Mouse (Mus musculus) liver, embryonic 11.5 days (tissue): ENCODE measurements around the gene Vmn1r80. TPM values are rescaled to one million over a fixed set of nuclear protein-coding genes. Genes with fewer than 3 reads are reported as not detected.
"Not testable (repeated sequence)": the region's sequence is repeated elsewhere in the genome, so short reads cannot be mapped to it uniquely, and the experiment has no call there.

Source experiments
- ATAC-seq: fragments of 200-750 bp; cut with Nextera tagmentation; replicated peaks from 2 replicates; pipeline ENCODE4 v1.8.0; 2017; ENCODE audit warnings: moderate number of reproducible peaks, mild to moderate bottlenecking, moderate TSS enrichment, moderate library complexity; ENCODE audit not compliant: low FRiP score
- DNase-seq: peaks from one replicate; pipeline ENCODE4 v3.0.0-alpha.2; 2017; ENCODE audit warnings: low spot score
- H3K27ac ChIP-seq: fragments of 300-500 bp; sonication (generic); 2 replicates; pipeline ENCODE4 v1.5.1; 2014; ENCODE audit warnings: mild to moderate bottlenecking, low read depth, low read length, control low read depth
- H3K27me3 ChIP-seq: fragments of 300-500 bp; sonication (generic); replicated peaks from 2 replicates; pipeline ENCODE4 v1.6.1; 2014; ENCODE audit warnings: low read length, mixed read lengths; ENCODE audit not compliant: control insufficient read depth, insufficient read depth
- H3K36me3 ChIP-seq: fragments of 300-500 bp; sonication (generic); 2 replicates; pipeline ENCODE4 v1.6.1; 2014; ENCODE audit warnings: mild to moderate bottlenecking, low read length, moderate library complexity, mixed read lengths; ENCODE audit not compliant: control insufficient read depth, insufficient read depth
- H3K4me1 ChIP-seq: fragments of 300-500 bp; sonication (generic); replicated peaks from 2 replicates; pipeline ENCODE4 v1.6.1; 2014; ENCODE audit warnings: low read length, mixed read lengths; ENCODE audit not compliant: control insufficient read depth, insufficient read depth
- H3K4me2 ChIP-seq: fragments of 300-500 bp; sonication (generic); 2 replicates; pipeline ENCODE4 v1.6.1; 2014; ENCODE audit warnings: mild to moderate bottlenecking, control low read depth, moderate library complexity
- H3K4me3 ChIP-seq: fragments of 300-500 bp; sonication (generic); 2 replicates; pipeline ENCODE4 v1.5.1; 2014; ENCODE audit warnings: low read depth, low read length, control low read depth
- H3K9ac ChIP-seq: fragments of 300-500 bp; sonication (generic); 2 replicates; pipeline ENCODE4 v1.6.1; 2014; ENCODE audit warnings: low read depth, low read length, control low read depth
- H3K9me3 ChIP-seq: fragments of 300-500 bp; sonication (generic); 2 replicates; pipeline ENCODE4 v1.6.1; 2016; ENCODE audit warnings: low read length, inconsistent platforms, mixed read lengths; ENCODE audit not compliant: control insufficient read depth
- WGBS: fragments of 180-500 bp; shearing (Covaris S2); extraction: QIAGEN DNeasy Blood & Tissue Kit; methylation state at CpG from one replicate; pipeline ENCODE4 v1.1.7; 2014; 5-methylcytosine and 5-hydroxymethylcytosine counted together
- polyA plus RNA-seq: library from polyadenylated mRNA; unstranded; fragments of >200 nt; fragmentation: Nextera tagmentation; extraction: Ambion mirVana; gene quantifications from 2 replicates; pipeline ENCODE4 v1.2.1, GENCODE M21; 2014

The Vmn1r80 gene
- polyA plus RNA-seq, result not detected in 2 replicates

- H3K9me3 ChIP-seq, result no peaks in the 10 kb centered on the region
- 79% methylated on average over 1 of the region's 1 CpGs for WGBS
Measured at GRCm38 (mm10) chr7:12188986-12189385, at the start of gene Vmn1r80. Gene Vmn1r80 (plus strand): TSS chr7:12189286.

GRCm38 (mm10) chr7:12149957-12150356 lies 39.1 kb upstream of the Vmn1r80 start, which contains the start of gene Vmn1r78:
Gene Vmn1r78 (plus strand): TSS chr7:12150257.
- H3K4me3 ChIP-seq, result no peak within 1 kb of the TSS
- H3K27me3 ChIP-seq, result no peaks in the 10 kb centered on the region
- 52% methylated on average over 2 of the region's 2 CpGs for WGBS
- no peak for ATAC-seq
- no peak within 1 kb of the TSS for H3K27ac ChIP-seq
- H3K9ac ChIP-seq, result no peak within 1 kb of the TSS
- DNase-seq, result no peak
- no peaks in the 10 kb centered on the region for H3K36me3 ChIP-seq
- H3K4me2 ChIP-seq, result no peak within 1 kb of the TSS
- H3K9me3 ChIP-seq, result no peaks in the 10 kb centered on the region
- H3K4me1 ChIP-seq, result no peaks in the 10 kb centered on the region

More at GRCm38 (mm10) chr7:12188986-12189385, at the start of gene Vmn1r80:
- Histone ChIP-seq H3K9ac (no peak within 1 kb of the TSS), H3K4me1 (no peaks in the 10 kb centered on the region), H3K27ac (no peak within 1 kb of the TSS), H3K36me3 (no peaks in the 10 kb centered on the region), H3K27me3 (no peaks in the 10 kb centered on the region), H3K4me2 (no peak within 1 kb of the TSS), H3K4me3 (no peak within 1 kb of the TSS)
- no peak for ATAC-seq
- DNase-seq, result no peak

GRCm38 (mm10) chr7:12156463-12156862 lies 32.6 kb upstream of the Vmn1r80 start:
- H3K4me2 ChIP-seq, H3K36me3 ChIP-seq, H3K4me1 ChIP-seq, H3K4me3 ChIP-seq, ATAC-seq, H3K27me3 ChIP-seq, H3K27ac ChIP-seq, DNase-seq, H3K9ac ChIP-seq, H3K9me3 ChIP-seq: not testable (repeated sequence)
- WGBS, result 31% methylated on average over 1 of the region's 1 CpGs

- not testable (repeated sequence) for H3K27ac ChIP-seq, H3K9me3 ChIP-seq, H3K36me3 ChIP-seq, H3K4me2 ChIP-seq, DNase-seq, H3K4me3 ChIP-seq, H3K9ac ChIP-seq, H3K4me1 ChIP-seq, H3K27me3 ChIP-seq, ATAC-seq
Measured at GRCm38 (mm10) chr7:12170979-12171378, 18.1 kb upstream of the Vmn1r80 start, which contains the start of gene Vmn1r79. Gene Vmn1r79 (plus strand): TSS chr7:12171279.

GRCm38 (mm10) chr7:12172926-12173325 lies 16.2 kb upstream of the Vmn1r80 start:
- H3K36me3 ChIP-seq, H3K4me3 ChIP-seq, H3K4me1 ChIP-seq, H3K4me2 ChIP-seq, H3K9ac ChIP-seq, H3K27ac ChIP-seq, H3K27me3 ChIP-seq, DNase-seq, ATAC-seq, H3K9me3 ChIP-seq: not testable (repeated sequence)
- 56% methylated on average over 2 of the region's 2 CpGs for WGBS

- no peak overlapping the region for H3K4me2 ChIP-seq
- ATAC-seq, result no peak
- no peak overlapping the region for H3K4me3 ChIP-seq
- H3K9me3 ChIP-seq, result peaks cover 3% of the 10 kb centered on the region; the same call in 1 of the 2 replicates
- no peaks in the 10 kb centered on the region for H3K36me3 ChIP-seq
- H3K9ac ChIP-seq, result no peak overlapping the region
- H3K4me1 ChIP-seq, result no peaks in the 10 kb centered on the region
- no peaks in the 10 kb centered on the region for H3K27me3 ChIP-seq
- no peak overlapping the region for H3K27ac ChIP-seq
- no peak for DNase-seq
- WGBS, result 64% methylated on average over 2 of the region's 2 CpGs
Measured at GRCm38 (mm10) chr7:12204141-12204540, 15.1 kb downstream of the Vmn1r80 start.

Other genes starting within 250 kb of the Vmn1r80 start
- not detected in 2 replicates for gene Vmn1r77, start 152.5 kb upstream of the Vmn1r80 start, polyA plus RNA-seq
- not detected in 2 replicates for gene Vmn1r78, start 39.0 kb upstream of the Vmn1r80 start, polyA plus RNA-seq
- gene Vmn1r79, start 18.0 kb upstream of the Vmn1r80 start, polyA plus RNA-seq, result not detected in 2 replicates
- gene Vmn1r81, start 79.0 kb downstream of the Vmn1r80 start, polyA plus RNA-seq, result not detected in 2 replicates
- not detected in 2 replicates for gene Vmn1r82, start 111.1 kb downstream of the Vmn1r80 start, polyA plus RNA-seq
- not detected in 2 replicates for gene Vmn1r83, start 140.2 kb downstream of the Vmn1r80 start, polyA plus RNA-seq
- gene Vmn1r84, start 180.0 kb downstream of the Vmn1r80 start, polyA plus RNA-seq, result not detected in 2 replicates
- 1.8 and 2.4 TPM in 2 replicates for gene Zfp551, start 233.5 kb downstream of the Vmn1r80 start, polyA plus RNA-seq